Mouse (Mus musculus) neural tube, embryonic 13.5 days (tissue): ENCODE results near the gene Stxbp5. TPM values are rescaled to one million over a fixed set of nuclear protein-coding genes. Genes with fewer than 3 reads are reported as not detected.
"Not testable (repeated sequence)": the region's sequence is repeated elsewhere in the genome, so short reads cannot be mapped to it uniquely, and the experiment has no call there.

ENCODE experiments used
- ATAC-seq: fragments of 200-750 bp; cut with Nextera tagmentation; 2 replicates; pipeline ENCODE4 v1.8.0; 2017; ENCODE audit warnings: low read depth, mild to moderate bottlenecking, moderate TSS enrichment, moderate library complexity
- H3K27ac ChIP-seq: fragments of 300-500 bp; sonication (generic); replicated peaks from 2 replicates; pipeline ENCODE4 v1.5.1; 2015; ENCODE audit warnings: moderate library complexity, mild to moderate bottlenecking, inconsistent platforms
- H3K27me3 ChIP-seq: fragments of 300-500 bp; sonication (generic); 2 replicates; pipeline ENCODE4 v1.6.1; 2015; ENCODE audit warnings: mild to moderate bottlenecking, inconsistent platforms
- H3K36me3 ChIP-seq: fragments of 300-500 bp; sonication (generic); 2 replicates; pipeline ENCODE4 v1.6.1; 2015; ENCODE audit warnings: mild to moderate bottlenecking, inconsistent platforms
- H3K4me1 ChIP-seq: fragments of 300-500 bp; sonication (generic); replicated peaks from 2 replicates; pipeline ENCODE4 v1.6.1; 2015; ENCODE audit warnings: inconsistent platforms
- H3K4me2 ChIP-seq: fragments of 300-500 bp; sonication (generic); 2 replicates; pipeline ENCODE4 v1.6.1; 2015; ENCODE audit warnings: inconsistent platforms, mild to moderate bottlenecking, moderate library complexity
- H3K4me3 ChIP-seq: fragments of 300-500 bp; sonication (generic); 2 replicates; pipeline ENCODE4 v1.5.1; 2015; ENCODE audit warnings: mild to moderate bottlenecking, inconsistent platforms
- H3K9ac ChIP-seq: fragments of 300-500 bp; sonication (generic); 2 replicates; pipeline ENCODE4 v1.6.1; 2015; ENCODE audit warnings: moderate library complexity, mild to moderate bottlenecking, inconsistent platforms
- H3K9me3 ChIP-seq: fragments of 300-500 bp; sonication (generic); 2 replicates; pipeline ENCODE4 v1.6.1; 2016; ENCODE audit warnings: inconsistent platforms
- WGBS: fragments of 180-500 bp; shearing (Covaris S2); methylation state at CpG from one replicate; pipeline ENCODE4 v1.1.7; 2015; 5-methylcytosine and 5-hydroxymethylcytosine counted together
- polyA plus RNA-seq: library from polyadenylated mRNA; unstranded; fragments of >200 nt; fragmentation: Nextera tagmentation; extraction: Ambion mirVana; gene quantifications from 2 replicates; pipeline ENCODE4 v1.2.1, GENCODE M21; 2015

Gene Stxbp5
- polyA plus RNA-seq, 1 experiment from 2014 or later = 8.3 TPM

DNA sequence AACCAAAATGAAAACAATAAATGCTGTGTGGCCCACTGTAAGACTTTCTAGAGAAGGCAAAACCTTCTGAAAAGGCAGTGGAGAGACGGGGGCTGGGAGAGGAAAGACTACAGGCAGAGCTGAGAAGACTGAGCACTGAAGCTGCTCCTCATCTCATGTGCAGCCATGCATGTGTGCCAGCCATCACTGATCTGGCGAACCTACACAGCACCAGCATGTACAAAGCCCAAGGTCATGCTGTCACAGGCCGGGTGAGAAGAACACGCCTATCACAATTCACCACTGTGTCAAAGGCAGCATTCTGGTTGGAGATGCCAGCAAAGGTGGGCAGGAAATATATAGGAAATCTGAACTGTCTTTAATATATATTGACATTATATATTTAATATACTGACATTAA, 12.2 kb downstream of the Stxbp5 start:
- no peaks in the 10 kb centered on the region for H3K9me3 ChIP-seq
- 87% methylated on average over 4 of the region's 4 CpGs for WGBS
- no peak overlapping the region for H3K4me3 ChIP-seq
- H3K9ac ChIP-seq = no peak overlapping the region
- H3K4me2 ChIP-seq = no peak overlapping the region
- H3K27me3 ChIP-seq = no peaks in the 10 kb centered on the region
- no peak overlapping the region for H3K27ac ChIP-seq
- H3K4me1 ChIP-seq = peaks cover 15% of the 10 kb centered on the region; the same call in 1 of the 2 replicates
- no peak for ATAC-seq
- H3K36me3 ChIP-seq = peaks cover 7% of the 10 kb centered on the region

DNA sequence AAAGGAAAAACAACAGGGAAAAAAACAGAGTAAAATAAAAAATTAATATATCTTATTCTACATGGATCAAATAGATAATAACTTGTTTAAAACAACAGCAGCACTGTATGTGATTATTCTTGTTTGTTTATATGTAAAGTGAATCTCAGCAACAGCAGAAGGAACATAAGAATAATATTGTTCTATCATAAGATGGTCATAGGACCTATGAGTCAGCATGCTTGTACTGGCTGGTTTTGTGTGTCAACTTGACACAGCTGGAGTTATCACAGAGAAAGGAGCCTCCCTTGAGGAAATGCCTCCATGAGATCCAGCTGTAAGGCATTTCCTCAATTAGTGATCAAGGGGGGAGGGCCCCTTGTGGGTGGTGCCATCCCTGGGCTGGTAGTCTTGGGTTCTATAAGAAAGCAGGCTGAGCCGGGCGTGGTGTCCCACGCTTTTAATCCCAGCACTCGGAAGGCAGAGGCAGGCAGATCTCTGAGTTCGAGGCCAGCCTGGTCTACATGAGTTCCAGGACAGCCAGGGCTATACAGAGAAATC, 19.0 kb downstream of the Stxbp5 start:
- ATAC-seq, H3K9ac ChIP-seq, H3K4me2 ChIP-seq, H3K4me1 ChIP-seq, H3K4me3 ChIP-seq, H3K27ac ChIP-seq, H3K27me3 ChIP-seq, H3K9me3 ChIP-seq, H3K36me3 ChIP-seq: not testable (repeated sequence)
- 81% methylated on average over 5 of the region's 5 CpGs for WGBS

DNA sequence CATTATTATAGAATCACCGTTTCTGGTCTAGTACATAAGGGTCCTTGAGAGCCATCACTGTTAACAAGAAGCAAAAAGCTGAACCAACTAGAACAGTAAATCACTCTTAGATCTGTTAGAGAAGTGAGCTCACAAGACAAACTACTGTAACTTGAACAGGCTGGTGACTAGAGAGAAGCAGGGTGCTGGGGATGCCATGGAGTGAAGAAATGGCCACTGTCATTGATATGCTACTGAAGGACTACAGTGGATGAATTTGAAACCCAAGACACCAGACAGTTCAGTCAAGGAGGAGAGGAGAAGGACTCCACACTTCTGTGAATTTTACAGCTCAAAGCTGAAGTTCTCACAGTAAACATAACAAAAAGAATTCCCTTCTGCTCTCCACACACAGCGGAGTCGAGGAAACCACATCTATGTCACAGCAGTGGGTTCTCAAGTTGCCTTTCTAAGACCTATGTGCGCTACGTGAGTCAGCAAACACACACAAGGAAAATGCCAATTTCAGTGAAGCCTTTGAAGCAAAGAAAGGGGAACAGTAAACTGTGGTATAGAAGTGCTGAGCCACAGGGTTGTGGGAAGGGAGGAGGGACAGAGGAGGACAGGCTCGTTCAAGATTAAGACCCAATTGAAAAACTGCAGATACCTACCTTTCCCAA, 20.7 kb downstream of the Stxbp5 start:
- H3K4me1 ChIP-seq = peaks cover 8% of the 10 kb centered on the region
- no peak overlapping the region for H3K4me3 ChIP-seq
- H3K36me3 ChIP-seq = no peaks in the 10 kb centered on the region
- WGBS = 78% methylated on average over 6 of the region's 6 CpGs
- no peak overlapping the region for H3K27ac ChIP-seq
- H3K9ac ChIP-seq = no peak overlapping the region
- no peak overlapping the region for H3K4me2 ChIP-seq
- ATAC-seq = no peak
- no peaks in the 10 kb centered on the region for H3K9me3 ChIP-seq
- no peaks in the 10 kb centered on the region for H3K27me3 ChIP-seq

DNA sequence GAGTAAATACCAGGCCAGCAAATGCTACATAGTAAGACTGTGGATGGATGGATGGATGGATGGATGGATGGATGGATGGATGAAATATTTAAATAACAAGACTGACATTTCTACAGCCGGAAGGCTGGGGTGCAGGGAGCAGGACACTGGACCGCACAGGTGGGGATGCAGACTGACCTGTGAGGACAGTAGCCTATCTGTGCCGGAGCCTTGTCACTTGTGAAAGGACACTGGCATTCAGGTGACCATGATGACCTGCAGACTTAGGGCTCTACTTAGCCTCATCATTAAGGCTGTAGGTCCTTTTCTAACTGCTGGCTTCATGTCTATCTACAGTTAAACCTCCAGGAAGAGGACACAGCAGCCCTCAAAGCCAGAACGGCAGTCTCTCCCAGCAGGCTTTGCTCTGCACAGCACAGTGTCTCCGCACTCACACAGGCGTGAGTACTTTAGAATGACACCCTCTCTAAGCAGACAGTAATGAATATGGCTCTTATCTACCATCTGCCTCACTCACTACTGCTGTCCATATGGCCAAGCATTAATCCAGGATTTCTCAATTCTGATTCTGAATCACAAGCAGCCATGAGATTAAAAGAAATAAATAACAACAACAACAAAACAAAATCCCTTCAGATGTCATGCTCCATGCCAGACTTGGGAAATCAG, 21.9 kb downstream of the Stxbp5 start:
- 79% methylated on average over 6 of the region's 6 CpGs for WGBS
- no peaks in the 10 kb centered on the region for H3K27me3 ChIP-seq
- no peak overlapping the region for H3K9ac ChIP-seq
- no peaks in the 10 kb centered on the region for H3K36me3 ChIP-seq
- H3K27ac ChIP-seq = no peak overlapping the region
- peaks cover 8% of the 10 kb centered on the region for H3K4me1 ChIP-seq
- H3K9me3 ChIP-seq = no peaks in the 10 kb centered on the region
- ATAC-seq = no peak
- H3K4me2 ChIP-seq = no peak overlapping the region
- no peak overlapping the region for H3K4me3 ChIP-seq

DNA sequence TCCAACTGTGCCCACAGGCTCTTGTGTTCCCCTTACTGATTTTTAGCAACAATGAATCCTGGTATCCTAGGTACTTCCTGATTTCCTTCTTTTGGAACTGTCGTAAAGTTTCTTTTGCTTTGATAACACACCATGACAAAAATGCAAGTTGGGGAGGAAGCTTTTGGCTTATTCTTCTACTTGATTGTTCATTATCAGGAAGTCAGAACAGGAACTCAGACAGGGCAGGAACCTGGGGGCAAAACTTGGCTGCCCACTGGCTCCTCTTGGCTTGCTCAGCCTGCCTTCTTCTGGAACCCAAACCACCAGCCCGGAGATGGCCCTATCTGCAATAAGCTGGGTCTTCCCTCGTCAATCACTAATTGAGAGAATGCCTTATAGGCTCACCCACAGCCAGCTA, 25.0 kb downstream of the Stxbp5 start:
- ATAC-seq = no peak
- Histone ChIP-seq H3K27ac (no peak overlapping the region), H3K4me1 (peaks cover 8% of the 10 kb centered on the region), H3K4me2 (no peak overlapping the region), H3K9ac (no peak overlapping the region), H3K27me3 (no peaks in the 10 kb centered on the region), H3K36me3 (no peaks in the 10 kb centered on the region), H3K4me3 (no peak overlapping the region), H3K9me3 (no peaks in the 10 kb centered on the region)
- WGBS = 85% methylated on average over 3 of the region's 3 CpGs

DNA sequence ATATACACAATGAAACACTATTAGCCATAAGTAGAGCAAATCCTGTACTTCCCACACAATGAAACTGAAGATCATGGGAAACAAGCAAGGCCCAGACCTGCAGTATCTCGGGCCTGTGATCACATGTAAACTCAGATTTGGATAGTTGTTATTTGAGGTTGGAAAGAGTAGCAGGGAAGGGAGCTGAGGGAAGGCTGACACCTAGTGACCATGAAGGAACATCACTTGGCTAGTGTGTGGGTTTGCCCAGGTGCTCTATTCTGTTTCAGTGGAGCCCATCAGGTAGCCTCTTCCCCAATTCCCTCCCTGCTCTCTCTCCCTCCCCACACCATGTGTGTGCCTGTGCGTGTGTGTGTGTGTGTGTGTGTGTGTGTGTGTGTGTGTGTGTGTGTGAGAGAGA, 28.7 kb downstream of the Stxbp5 start:
- no peak for ATAC-seq

DNA sequence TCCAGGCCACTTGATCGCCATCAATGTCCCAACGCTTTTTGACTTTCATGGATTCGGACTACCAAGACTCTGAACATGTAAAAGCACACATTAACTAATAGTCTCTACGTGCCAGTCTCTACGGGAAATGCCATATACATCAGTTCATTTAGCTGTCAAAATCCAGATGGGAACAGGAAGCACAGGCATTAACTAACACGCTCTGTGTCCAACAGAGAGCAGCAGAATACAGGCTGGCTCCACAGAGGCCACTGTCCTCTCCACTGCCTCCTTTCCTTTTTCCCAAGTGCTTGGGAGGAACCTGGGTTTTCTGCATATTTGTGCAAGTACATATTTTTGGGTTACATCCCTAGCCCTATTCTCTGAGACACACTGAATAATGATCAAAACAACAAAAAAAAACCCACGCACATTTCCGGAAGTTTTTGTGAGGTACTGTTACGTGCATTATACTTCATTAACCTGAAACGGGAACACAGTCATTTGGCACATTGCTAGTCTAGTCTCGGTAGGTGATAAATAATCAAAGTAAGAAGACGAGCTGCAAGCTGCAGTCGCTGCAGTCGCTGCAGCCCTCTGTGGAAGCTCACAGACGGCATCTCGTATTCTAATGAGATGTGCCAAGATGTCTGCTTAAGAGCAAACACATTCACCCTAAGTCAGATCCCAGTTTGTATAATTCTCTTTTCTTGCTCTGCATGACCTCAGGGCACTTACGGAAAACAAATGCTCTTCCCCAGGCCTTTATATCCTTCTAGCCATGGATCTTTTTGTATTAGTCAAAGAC, 33.9 kb downstream of the Stxbp5 start:
- ATAC-seq = no peak

More for the DNA sequence above, 28.7 kb downstream of the Stxbp5 start:
- Histone ChIP-seq H3K4me2 (no peak overlapping the region), H3K36me3 (no peaks in the 10 kb centered on the region), H3K27ac (no peak overlapping the region), H3K4me1 (peaks cover 4% of the 10 kb centered on the region), H3K27me3 (no peaks in the 10 kb centered on the region), H3K9me3 (no peaks in the 10 kb centered on the region), H3K4me3 (no peak overlapping the region), H3K9ac (no peak overlapping the region)
- WGBS = 54% methylated on average over 1 of the region's 2 CpGs

DNA sequence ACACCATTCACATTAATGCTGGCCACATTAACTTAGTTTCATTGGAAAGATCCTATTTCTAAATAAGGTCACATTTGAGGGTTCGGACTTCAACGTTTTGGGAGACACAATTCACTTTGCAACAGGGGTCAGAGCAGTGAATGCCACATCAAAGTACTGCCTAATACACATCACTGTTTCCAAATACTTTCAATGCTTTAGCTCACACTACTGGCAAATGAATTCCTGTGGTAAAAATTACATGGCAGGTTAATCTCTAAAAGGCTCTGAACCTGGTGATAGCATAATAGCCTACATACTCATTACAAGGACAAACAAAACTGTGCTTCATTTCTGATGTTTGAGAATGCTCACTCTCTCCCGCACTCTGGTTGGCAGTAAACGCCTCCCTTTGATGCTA, 40.9 kb downstream of the Stxbp5 start:
- Histone ChIP-seq H3K36me3 (peaks cover 5% of the 10 kb centered on the region), H3K4me2 (no peak overlapping the region), H3K27me3 (no peaks in the 10 kb centered on the region), H3K4me3 (no peak overlapping the region), H3K9me3 (no peaks in the 10 kb centered on the region), H3K4me1 (no peaks in the 10 kb centered on the region; the same call in 1 of the 2 replicates), H3K27ac (no peak overlapping the region), H3K9ac (no peak overlapping the region)
- no peak for ATAC-seq
- 78% methylated on average over 4 of the region's 4 CpGs for WGBS

More for the DNA sequence above, 33.9 kb downstream of the Stxbp5 start:
- no peak overlapping the region for H3K4me3 ChIP-seq
- no peak overlapping the region for H3K4me2 ChIP-seq
- peaks cover 12% of the 10 kb centered on the region for H3K4me1 ChIP-seq
- no peaks in the 10 kb centered on the region for H3K36me3 ChIP-seq
- WGBS = 60% methylated on average over 17 of the region's 17 CpGs
- no peaks in the 10 kb centered on the region for H3K9me3 ChIP-seq
- H3K27me3 ChIP-seq = no peaks in the 10 kb centered on the region
- H3K9ac ChIP-seq = no peak overlapping the region
- no peak overlapping the region for H3K27ac ChIP-seq

DNA sequence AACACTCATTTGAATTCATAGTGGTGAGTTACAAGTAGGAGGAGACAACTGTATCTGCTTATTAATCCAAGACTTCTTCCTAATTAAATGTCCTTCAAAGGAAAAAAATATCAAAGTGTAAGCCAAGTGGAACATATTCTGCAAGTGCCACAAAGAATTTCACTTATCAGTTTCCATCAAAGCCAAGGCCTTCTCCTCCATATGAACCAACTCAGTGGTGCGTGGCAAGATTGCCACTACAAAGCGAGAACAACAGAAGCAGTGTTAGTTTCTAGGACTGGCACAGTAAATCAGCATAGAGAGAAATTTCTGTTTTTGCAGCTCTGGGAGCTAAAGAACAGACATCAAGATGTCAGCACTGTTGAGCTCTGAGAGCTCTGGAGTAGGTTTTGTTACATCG, 41.4 kb downstream of the Stxbp5 start:
- Histone ChIP-seq H3K4me1 (no peaks in the 10 kb centered on the region; the same call in 1 of the 2 replicates), H3K27me3 (no peaks in the 10 kb centered on the region), H3K27ac (no peak overlapping the region), H3K4me3 (no peak overlapping the region), H3K9ac (no peak overlapping the region), H3K4me2 (no peak overlapping the region), H3K36me3 (peaks cover 9% of the 10 kb centered on the region), H3K9me3 (no peaks in the 10 kb centered on the region)
- ATAC-seq = no peak
- WGBS = 69% methylated on average over 3 of the region's 3 CpGs

DNA sequence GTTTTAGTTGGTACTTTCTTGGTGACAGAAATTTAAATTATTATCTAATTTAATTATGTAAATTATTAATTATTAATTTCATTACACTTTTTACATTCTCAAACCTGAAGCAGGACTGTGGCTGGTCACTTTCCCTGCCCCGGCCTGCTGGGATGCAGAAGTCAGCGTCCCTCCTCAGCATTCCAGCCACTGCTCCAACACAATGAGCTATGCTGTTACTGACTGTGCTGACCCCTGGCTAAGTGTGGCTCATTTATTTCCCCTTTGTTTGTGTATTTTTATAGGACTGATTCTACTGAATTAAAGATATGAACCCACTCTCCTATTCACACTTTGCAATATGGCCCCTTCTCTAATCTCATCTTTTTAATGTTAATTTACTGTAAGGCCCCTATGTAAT, 43.0 kb downstream of the Stxbp5 start:
- H3K27me3 ChIP-seq = no peaks in the 10 kb centered on the region
- H3K4me2 ChIP-seq = no peak overlapping the region
- no peaks in the 10 kb centered on the region; the same call in 1 of the 2 replicates for H3K4me1 ChIP-seq
- H3K9me3 ChIP-seq = peaks cover under 1% of the 10 kb centered on the region; the same call in 1 of the 2 replicates
- 46% methylated on average over 2 of the region's 2 CpGs for WGBS
- no peak for ATAC-seq
- H3K36me3 ChIP-seq = peaks cover 12% of the 10 kb centered on the region
- no peak overlapping the region for H3K9ac ChIP-seq
- no peak overlapping the region for H3K27ac ChIP-seq
- H3K4me3 ChIP-seq = no peak overlapping the region

DNA sequence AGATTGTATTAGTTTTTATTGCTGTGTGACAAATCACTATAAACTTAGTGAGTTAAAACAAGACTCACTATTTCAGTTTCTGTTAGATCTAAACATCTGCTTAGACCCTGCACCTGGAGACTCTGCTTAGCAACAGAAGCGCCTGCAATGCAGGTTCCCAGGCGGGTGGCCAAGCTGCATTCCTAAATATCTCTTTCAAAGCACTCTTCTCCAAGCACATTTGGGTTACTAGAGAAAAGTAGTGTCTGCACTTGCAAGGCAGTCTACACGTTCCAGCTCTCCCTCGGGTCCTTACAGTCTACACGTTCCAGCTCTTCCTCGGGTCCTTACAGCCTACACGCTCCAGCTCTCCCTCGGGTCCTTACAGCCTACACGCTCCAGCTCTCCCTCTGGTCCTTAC, 44.1 kb downstream of the Stxbp5 start:
- H3K4me3 ChIP-seq = no peak overlapping the region
- H3K27me3 ChIP-seq = no peaks in the 10 kb centered on the region
- peaks cover 4% of the 10 kb centered on the region; the same call in 1 of the 2 replicates for H3K9me3 ChIP-seq
- peaks cover 13% of the 10 kb centered on the region for H3K36me3 ChIP-seq
- H3K4me1 ChIP-seq = no peaks in the 10 kb centered on the region; the same call in 1 of the 2 replicates
- no peak overlapping the region for H3K4me2 ChIP-seq
- ATAC-seq = no peak
- H3K27ac ChIP-seq = no peak overlapping the region
- WGBS = 81% methylated on average over 9 of the region's 9 CpGs
- no peak overlapping the region for H3K9ac ChIP-seq

DNA sequence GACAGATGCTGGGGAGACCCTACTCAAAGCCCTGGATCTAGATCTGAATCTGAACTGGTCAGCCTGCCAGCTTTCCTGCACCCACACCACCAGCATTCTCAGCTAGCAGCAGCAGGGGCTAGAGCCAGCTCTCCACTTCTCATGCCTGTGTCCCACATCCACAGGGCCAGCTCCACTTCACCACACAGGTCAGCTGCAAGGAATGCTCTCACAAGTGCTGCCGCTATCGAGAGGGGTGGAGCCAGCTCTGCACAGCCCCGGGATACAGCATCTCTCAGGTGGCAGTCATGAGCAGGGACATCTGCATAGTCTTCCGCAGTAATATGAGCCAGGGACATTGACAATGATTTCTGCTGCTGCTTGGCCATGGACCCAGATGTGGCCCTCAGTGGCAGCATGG, 54.5 kb downstream of the Stxbp5 start:
- Histone ChIP-seq H3K4me2 (no peak overlapping the region), H3K27me3 (no peaks in the 10 kb centered on the region), H3K4me1 (no peaks in the 10 kb centered on the region), H3K9me3 (no peaks in the 10 kb centered on the region), H3K4me3 (no peak overlapping the region), H3K36me3 (peaks cover 8% of the 10 kb centered on the region; the same call in 1 of the 2 replicates), H3K9ac (no peak overlapping the region), H3K27ac (no peak overlapping the region)
- no peak for ATAC-seq
- WGBS = 94% methylated on average over 4 of the region's 4 CpGs
